Mouse (Mus musculus) megakaryocyte, adult 5-6 weeks (primary cell): ENCODE data around the gene Klk8. TPM values are rescaled to one million over a fixed set of nuclear protein-coding genes. Genes with fewer than 3 reads are reported as not detected.
A peak's percentile ranks its signal among the peaks of the same experiment; 100 is the strongest.

Source experiments
- ATAC-seq: 2 replicates; pipeline ENCODE4 v1.8.0; 2016; ENCODE audit warnings: mild to moderate bottlenecking, inconsistent platforms; ENCODE audit not compliant: poor library complexity, severe bottlenecking
- total RNA-seq, 2 experiments: library from RNA; stranded (forward) in 1 of 2; stranded (reverse) in 1 of 2; fragments of 153-499, 151-499 nt in 1 of 2; fragments of 221-1000, 200-1000 nt in 1 of 2; gene quantifications; 2 replicates each; pipeline versions ENCODE4 v1.2.3 to v1.2.4; 2015 to 2017

Gene Klk8
- total RNA-seq, 2 experiments from 2014 or later, result 5.0 to 10.4 TPM

DNA sequence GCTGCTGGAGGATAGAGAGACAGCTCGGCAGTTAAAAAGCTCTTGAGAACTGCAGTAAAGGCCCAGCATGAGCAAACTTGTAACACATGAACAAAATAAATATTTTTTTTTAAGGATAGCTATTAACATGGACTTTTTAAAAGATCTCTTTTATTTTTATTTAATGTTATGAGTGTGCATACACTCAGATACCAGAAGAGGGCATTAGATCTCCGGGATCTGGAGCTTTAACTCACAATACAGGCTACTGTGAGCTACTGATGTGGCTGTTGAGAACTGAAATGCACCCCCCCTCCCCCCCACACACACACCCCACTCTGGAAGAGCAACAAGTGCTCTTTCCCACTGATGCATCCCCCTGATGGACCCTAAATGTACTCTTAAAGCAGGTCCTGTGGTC is 8.1 kb upstream of the Klk8 start:
- no peak for ATAC-seq

DNA sequence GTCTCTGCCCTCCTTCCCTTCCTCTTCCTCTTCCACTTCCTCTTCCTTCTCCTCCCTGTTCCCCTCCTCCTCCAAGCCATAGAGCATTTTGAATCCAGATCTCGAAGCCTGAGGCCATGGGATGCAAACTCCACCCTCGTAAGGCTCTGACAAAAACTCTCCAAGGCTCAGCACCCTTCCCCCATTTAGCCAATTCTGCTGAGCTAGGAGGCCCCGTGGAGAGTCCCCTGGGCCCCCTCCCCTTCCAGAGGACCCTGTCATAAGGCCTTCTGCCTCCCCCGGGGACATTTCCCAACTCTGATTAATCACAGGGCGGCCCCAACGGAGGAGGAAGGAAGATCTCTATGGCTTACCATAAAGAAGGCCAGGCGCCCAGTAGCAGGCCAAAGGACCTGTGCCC is 5.8 kb upstream of the Klk8 start, which contains the start of gene Klk9:
Gene Klk9 (plus strand): TSS at position 301 of the 400 bp plus-strand sequence.
- ATAC-seq, result no peak

GRCm38 (mm10) chr7:43796355-43796754 is 1.0 kb upstream of the Klk8 start:
- no peak for ATAC-seq

DNA sequence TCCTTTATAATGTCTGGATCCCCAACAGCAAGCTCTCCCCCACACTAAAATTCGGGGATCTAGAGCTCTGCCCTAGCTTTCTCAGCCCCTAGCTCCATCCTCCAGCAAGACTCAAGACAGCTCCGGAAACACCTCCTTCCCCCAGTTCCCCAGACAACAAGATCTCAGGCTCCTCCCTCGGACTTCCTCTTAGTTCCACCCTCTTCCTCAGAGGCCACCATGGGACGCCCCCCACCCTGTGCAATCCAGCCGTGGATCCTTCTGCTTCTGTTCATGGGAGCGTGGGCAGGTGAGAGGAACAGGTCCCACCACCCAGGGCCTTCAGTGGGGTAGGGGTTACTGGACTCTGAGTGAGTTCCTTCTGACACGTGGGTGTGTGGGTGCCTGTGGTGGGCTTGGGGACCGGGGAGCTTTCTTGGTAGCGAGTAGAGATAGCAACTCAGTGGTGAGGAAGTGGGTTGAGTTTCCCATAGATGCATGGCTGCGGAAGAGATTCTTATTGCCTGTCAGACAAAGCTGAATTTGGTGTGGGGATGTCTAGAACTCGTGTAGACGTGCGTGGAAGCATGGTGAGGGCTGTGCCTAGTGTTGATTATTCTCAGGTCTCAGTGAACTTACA is 576 bp downstream of the Klk8 start:
- peak; percentile 70 for ATAC-seq

GRCm38 (mm10) chr7:43799876-43800275 is 2.5 kb downstream of the Klk8 start:
- no peak for ATAC-seq

GRCm38 (mm10) chr7:43810994-43811393 is 13.6 kb downstream of the Klk8 start, which contains the start of gene Klk7:
TSS of gene Klk7 (plus strand) at chr7:43811294.
- ATAC-seq, result no peak

GRCm38 (mm10) chr7:43815211-43815610 is 17.8 kb downstream of the Klk8 start:
- ATAC-seq, result no peak

- no peak for ATAC-seq
Observed at GRCm38 (mm10) chr7:43816746-43817145, 19.4 kb downstream of the Klk8 start.

- no peak for ATAC-seq
Observed at GRCm38 (mm10) chr7:43821581-43821980, 24.2 kb downstream of the Klk8 start.

- ATAC-seq, result no peak
Observed at GRCm38 (mm10) chr7:43824199-43824598, 26.8 kb downstream of the Klk8 start, which contains the start of gene Klk6. TSS of gene Klk6 (plus strand) at chr7:43824499.

DNA sequence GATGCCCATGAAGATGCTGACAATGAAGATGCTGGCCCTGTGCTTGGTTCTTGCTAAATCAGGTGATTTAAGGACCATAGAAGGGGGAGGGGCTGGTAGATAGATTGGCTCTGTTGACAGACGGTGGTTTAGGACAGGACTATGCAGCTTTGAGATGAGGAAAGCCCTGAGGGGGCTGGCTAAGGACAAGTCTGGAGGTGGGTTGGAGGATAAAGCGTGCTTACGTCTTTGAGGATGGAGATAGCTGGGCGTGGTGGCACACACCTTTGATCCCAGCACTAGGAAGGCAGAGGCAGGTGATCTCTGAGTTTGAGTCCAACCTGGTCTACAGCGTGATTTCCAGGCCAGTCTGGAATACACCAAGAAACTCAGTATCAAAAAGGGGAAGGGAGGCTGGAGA is 28.7 kb downstream of the Klk8 start:
- no peak for ATAC-seq

DNA sequence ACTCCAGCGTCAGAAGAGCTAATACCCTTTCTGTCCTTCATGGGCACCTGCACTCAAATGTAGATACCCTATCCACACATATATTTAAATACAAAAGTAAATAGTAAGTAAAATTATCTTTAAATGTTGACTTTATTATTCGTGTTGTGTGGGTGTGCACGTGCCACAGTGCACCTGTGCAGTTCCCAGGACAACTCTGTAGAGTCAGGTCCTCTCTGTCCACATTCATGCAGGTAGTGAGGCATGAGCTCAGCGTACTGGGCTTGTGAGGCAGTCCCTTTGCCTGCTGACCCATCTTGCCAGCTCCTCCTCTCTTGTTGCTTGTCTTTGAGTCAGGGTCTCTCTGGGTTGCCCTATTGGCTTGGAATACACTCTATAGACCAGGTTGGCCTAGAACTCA is 30.3 kb downstream of the Klk8 start:
- ATAC-seq, result no peak

GRCm38 (mm10) chr7:43829006-43829405 is 31.6 kb downstream of the Klk8 start:
- no peak for ATAC-seq

GRCm38 (mm10) chr7:43841701-43842100 is 44.3 kb downstream of the Klk8 start, which contains the start of gene Klk5:
TSS of gene Klk5 (plus strand) at chr7:43841971.
- ATAC-seq, result no peak

- ATAC-seq, result no peak
Observed at GRCm38 (mm10) chr7:43843801-43844200, 46.4 kb downstream of the Klk8 start.

DNA sequence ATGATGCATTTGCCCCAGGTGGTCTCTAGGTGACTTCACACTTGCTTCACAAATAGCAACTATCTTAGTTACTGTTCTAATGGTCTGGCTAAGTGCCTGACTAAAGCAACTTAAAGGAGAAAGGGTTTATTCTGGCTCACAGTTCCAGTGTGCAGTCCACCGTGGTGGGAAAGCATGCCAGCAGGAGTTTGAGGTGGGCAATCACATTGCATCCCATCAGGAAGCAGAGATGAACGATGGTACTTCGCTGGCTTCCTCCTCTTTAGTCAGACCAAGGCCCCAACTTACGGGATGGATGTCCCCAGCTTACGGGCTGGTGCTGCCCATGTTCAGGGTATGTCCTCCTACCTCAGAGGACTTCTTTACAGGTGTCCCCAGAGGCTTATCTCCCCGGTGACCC is 54.2 kb downstream of the Klk8 start:
- no peak for ATAC-seq

Other genes starting within 250 kb of the Klk8 start
- 6.3 and 8.1 TPM in 2 replicates for gene Zfp658, start 235.3 kb upstream of the Klk8 start, total RNA-seq (2015)
- gene Zfp658, start 235.3 kb upstream of the Klk8 start, total RNA-seq (2017), result 6.9 and 7.4 TPM in 2 replicates
- 7.1 and 13.3 TPM in 2 replicates for gene Zfp719, start 218.0 kb upstream of the Klk8 start, total RNA-seq (2015)
- 6.9 and 9.3 TPM in 2 replicates for gene Zfp719, start 218.0 kb upstream of the Klk8 start, total RNA-seq (2017)
- not detected in 2 replicates for gene Zfp819, start 190.4 kb upstream of the Klk8 start, total RNA-seq (2015)
- gene Zfp819, start 190.4 kb upstream of the Klk8 start, total RNA-seq (2017), result not detected in 2 replicates
- not detected in 2 replicates for gene Ceacam18, start 162.9 kb upstream of the Klk8 start, total RNA-seq (2015)
- gene Ceacam18, start 162.9 kb upstream of the Klk8 start, total RNA-seq (2017), result not detected in 2 replicates
- gene Siglece, start 137.4 kb upstream of the Klk8 start, total RNA-seq (2015), result 41.6 and 46.2 TPM in 2 replicates
- gene Siglece, start 137.4 kb upstream of the Klk8 start, total RNA-seq (2017), result 22.1 and 29.7 TPM in 2 replicates
- gene Ctu1, start 125.6 kb upstream of the Klk8 start, total RNA-seq (2015), result 4.7 and 5.3 TPM in 2 replicates
- gene Ctu1, start 125.6 kb upstream of the Klk8 start, total RNA-seq (2017), result 3.7 and 3.9 TPM in 2 replicates
- not detected in 2 replicates for gene Klk14, start 107.2 kb upstream of the Klk8 start, total RNA-seq (2015)
- gene Klk14, start 107.2 kb upstream of the Klk8 start, total RNA-seq (2017), result not detected in 2 replicates
- gene Klk13, start 85.0 kb upstream of the Klk8 start, total RNA-seq (2015), result not detected in 2 replicates
- not detected in 2 replicates for gene Klk13, start 85.0 kb upstream of the Klk8 start, total RNA-seq (2017)
- not detected in 2 replicates for gene Klk12, start 28.7 kb upstream of the Klk8 start, total RNA-seq (2015)
- gene Klk12, start 28.7 kb upstream of the Klk8 start, total RNA-seq (2017), result not detected in 2 replicates
- not detected in 2 replicates for gene Klk11, start 23.0 kb upstream of the Klk8 start, total RNA-seq (2015)
- gene Klk11, start 23.0 kb upstream of the Klk8 start, total RNA-seq (2017), result not detected in 2 replicates
- gene Klk10, start 16.5 kb upstream of the Klk8 start, total RNA-seq (2015), result not detected in 2 replicates
- gene Klk10, start 16.5 kb upstream of the Klk8 start, total RNA-seq (2017), result not detected in 2 replicates
- gene Klk9, start 5.7 kb upstream of the Klk8 start, total RNA-seq (2015), result not detected in 2 replicates
- not detected in 2 replicates for gene Klk9, start 5.7 kb upstream of the Klk8 start, total RNA-seq (2017)
- not detected in 2 replicates for gene Klk7, start 13.7 kb downstream of the Klk8 start, total RNA-seq (2015)
- gene Klk7, start 13.7 kb downstream of the Klk8 start, total RNA-seq (2017), result not detected in 2 replicates
- not detected in 2 replicates for gene Klk6, start 26.9 kb downstream of the Klk8 start, total RNA-seq (2015)
- gene Klk6, start 26.9 kb downstream of the Klk8 start, total RNA-seq (2017), result not detected in 2 replicates
- gene Klk5, start 44.4 kb downstream of the Klk8 start, total RNA-seq (2015), result not detected in 2 replicates
- not detected in 2 replicates for gene Klk5, start 44.4 kb downstream of the Klk8 start, total RNA-seq (2017)
- gene Klk4, start 83.6 kb downstream of the Klk8 start, total RNA-seq (2015), result not detected in 2 replicates
- not detected in 2 replicates for gene Klk4, start 83.6 kb downstream of the Klk8 start, total RNA-seq (2017)
- gene Klk15, start 136.2 kb downstream of the Klk8 start, total RNA-seq (2015), result 0.55 TPM in 1 of 2 replicates, not detected in the other
- not detected in 2 replicates for gene Klk15, start 136.2 kb downstream of the Klk8 start, total RNA-seq (2017)
- gene Klk1b8, start 153.1 kb downstream of the Klk8 start, total RNA-seq (2015), result not detected in 2 replicates
- not detected in 2 replicates for gene Klk1b8, start 153.1 kb downstream of the Klk8 start, total RNA-seq (2017)
- gene Klk1b1, start 169.2 kb downstream of the Klk8 start, total RNA-seq (2015), result not detected in 2 replicates
- not detected in 2 replicates for gene Klk1b1, start 169.2 kb downstream of the Klk8 start, total RNA-seq (2017)
- not detected in 2 replicates for gene Klk1b9, start 178.5 kb downstream of the Klk8 start, total RNA-seq (2015)
- gene Klk1b9, start 178.5 kb downstream of the Klk8 start, total RNA-seq (2017), result not detected in 2 replicates
- 0.33 and 0.84 TPM in 2 replicates for gene Klk1b11, start 198.3 kb downstream of the Klk8 start, total RNA-seq (2015)
- gene Klk1b11, start 198.3 kb downstream of the Klk8 start, total RNA-seq (2017), result 1.1 TPM in 1 of 2 replicates, not detected in the other
- gene Klk1b26, start 214.6 kb downstream of the Klk8 start, total RNA-seq (2015), result not detected in 2 replicates
- gene Klk1b26, start 214.6 kb downstream of the Klk8 start, total RNA-seq (2017), result not detected in 2 replicates